Mouse (Mus musculus): ENCODE data around the gene Mtmr3. TPM values are rescaled to one million over a fixed set of nuclear protein-coding genes. Genes with fewer than 3 reads are reported as not detected.

The Mtmr3 gene
- total RNA-seq (2023): 97.9 TPM

DNA sequence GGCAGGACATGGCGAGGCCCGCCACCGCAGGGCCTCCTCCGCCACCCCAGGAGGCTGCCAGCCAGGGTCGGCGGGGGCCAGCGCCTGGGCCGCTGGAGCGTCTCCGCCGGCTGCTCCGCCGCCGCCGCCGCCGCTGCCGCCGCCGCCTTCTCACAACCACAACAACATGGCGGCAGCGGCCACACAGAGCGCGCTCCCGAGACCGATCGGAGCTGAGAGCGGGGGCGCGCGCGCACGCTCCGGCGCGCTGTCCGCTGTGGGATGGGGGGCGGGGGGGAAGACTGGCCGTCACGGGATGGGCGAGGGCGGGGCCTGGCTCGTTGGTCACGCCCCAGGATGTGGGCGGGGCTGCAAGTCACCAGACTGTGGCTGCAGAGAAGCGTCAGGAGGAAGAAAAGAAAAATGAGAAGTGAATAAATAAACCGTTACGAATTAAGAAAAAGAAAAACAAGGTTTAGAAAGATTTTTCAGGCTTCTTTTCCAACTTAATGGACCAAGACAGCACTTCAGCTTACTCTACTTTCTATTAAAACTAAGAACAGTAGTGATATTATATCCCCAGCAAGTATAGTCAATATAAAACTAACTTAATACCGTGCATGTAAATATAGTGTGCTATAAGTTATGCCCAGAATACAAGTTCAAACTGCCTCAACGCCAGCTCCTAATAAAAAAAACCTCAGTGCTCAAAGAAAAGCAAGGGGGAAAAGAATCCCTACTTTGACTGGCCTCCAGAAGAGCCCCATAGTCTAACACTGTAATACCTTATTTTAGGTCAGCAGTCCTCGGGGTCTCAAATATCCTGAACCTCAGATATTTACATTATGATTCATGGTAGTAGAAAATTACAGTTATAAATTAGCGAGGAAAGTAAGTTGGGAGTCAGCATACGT, at the start of gene Mtmr3:
Gene Mtmr3 (minus strand): TSS at position 256 of the 893 bp plus-strand sequence.

DNA sequence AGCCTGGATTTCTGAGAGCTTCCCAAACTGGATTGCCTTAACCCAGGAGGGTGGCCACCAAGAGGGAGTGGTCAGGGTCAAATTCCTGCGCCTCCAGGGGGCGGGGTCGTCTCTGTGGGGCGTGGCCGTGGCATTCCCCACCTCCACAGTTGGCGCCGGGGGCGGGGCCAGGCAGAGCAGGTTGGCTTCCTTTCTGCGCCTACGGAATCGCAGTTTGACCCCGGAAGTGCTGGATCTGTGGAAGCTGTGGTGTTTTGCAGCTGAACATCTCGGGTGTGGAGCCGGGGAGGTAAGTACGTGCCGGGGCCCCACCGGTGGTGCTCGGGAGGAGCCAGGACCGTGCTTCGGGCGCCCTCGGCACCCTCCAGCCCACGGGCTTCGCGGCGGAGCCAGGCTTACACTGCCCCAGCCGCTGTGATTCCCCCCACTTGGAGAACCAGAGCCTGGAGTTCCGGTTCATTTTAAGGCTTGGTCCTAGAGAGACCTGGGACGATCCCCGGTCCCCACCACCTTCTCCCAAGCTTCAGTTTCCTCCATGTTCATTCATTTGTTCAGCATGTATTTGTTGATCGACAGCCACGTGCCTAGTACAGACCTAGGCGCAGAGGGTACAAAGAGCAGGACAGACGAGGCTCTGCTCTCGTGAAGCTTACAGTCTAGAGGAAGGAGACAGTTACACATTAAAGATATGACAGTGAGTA, 43.0 kb upstream of the Mtmr3 start, which contains the start of gene Ascc2:
Gene Ascc2 (plus strand): TSS at position 214 of the 701 bp plus-strand sequence.

DNA sequence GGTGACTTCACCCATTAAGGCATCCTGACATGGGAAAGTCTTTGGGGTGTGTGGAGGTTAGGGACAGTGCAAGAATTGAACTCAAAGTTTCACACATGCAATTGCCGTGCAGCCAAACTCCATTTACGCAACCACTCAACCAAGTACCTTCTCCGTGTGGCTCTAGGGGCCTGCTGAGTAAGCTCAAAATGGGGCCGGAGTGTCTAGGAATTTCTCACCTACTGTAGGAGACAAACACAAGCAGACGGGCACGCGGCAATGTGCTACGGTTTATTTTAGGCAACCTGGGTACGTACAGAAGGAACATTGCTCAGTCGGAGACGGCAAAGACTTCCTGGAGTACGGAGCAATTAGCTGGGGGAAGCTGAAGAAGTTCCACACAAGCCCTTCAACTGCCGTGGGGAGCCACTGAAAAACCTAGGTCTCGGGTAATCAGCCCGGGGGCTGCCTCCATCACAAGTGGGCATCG, 25.4 kb upstream of the Mtmr3 start, which contains the start of gene Gm11032:
Gene Gm11032 (plus strand): TSS at position 51 of the 469 bp plus-strand sequence.

DNA sequence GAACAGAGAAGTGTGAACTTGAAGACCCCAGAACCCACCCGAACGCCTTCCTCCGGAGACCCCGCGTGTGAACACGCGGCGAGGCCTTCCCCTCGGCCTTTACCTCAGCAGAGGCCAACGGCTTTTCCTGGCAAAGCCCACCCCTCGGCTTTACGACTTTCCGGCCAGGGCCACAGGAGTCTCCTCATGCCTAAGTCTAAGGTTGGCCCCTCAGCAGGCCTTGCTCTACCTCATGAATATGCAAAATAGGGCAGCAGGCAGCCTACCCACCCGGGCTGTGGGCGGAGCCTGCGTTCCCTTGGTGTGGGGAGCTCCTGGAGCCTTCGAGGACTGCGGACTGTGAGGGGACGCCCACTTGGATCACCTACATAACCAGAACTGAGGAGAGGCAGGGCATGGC, 153.7 kb downstream of the Mtmr3 start, which contains the start of gene Hormad2:
Gene Hormad2 (minus strand): TSS at position 128 of the 400 bp plus-strand sequence.

Other genes with a start within 250 kb of the Mtmr3 start
- gene Hormad2, start 153.8 kb downstream of the Mtmr3 start, total RNA-seq (2023): 1.6 TPM
- not detected for gene Gm11032, start 25.2 kb upstream of the Mtmr3 start, total RNA-seq (2023)
- gene Ascc2, start 42.9 kb upstream of the Mtmr3 start, total RNA-seq (2023): 33.2 TPM
- gene Uqcr10, start 109.5 kb upstream of the Mtmr3 start, total RNA-seq (2023): 128 TPM
- gene Zmat5, start 109.8 kb upstream of the Mtmr3 start, total RNA-seq (2023): 36.5 TPM
- not detected for gene Cabp7, start 151.9 kb upstream of the Mtmr3 start, total RNA-seq (2023)